Mouse (Mus musculus): ENCODE measurements around the gene Sin3a. TPM values are rescaled to one million over a fixed set of nuclear protein-coding genes. Genes with fewer than 3 reads are reported as not detected.

Gene Sin3a
- polyA plus RNA-seq, 1 experiment from 2014 or later = 26.5 TPM

- H3K4me2 ChIP-seq = no peak overlapping the region
- no peak for ATAC-seq (ENCODE audit: insufficient number of reproducible peaks, low FRiP score, low TSS enrichment, low read depth)
- WGBS = 89% methylated on average over 7 of the region's 7 CpGs
Observed at GRCm38 (mm10) chr9:57156383-57156782, 84.5 kb downstream of the Sin3a start.

GRCm38 (mm10) chr9:57156823-57157222 lies 85.0 kb downstream of the Sin3a start:
- Histone ChIP-seq H3K9ac (no peak overlapping the region), H3K27ac (no peak overlapping the region), H3K4me3 (peak overlapping the region; percentile 59; the same call in 1 of the 2 replicates), H3K36me3 (peaks cover 21% of the 10 kb centered on the region), H3K4me2 (no peak overlapping the region; the same call in 1 of the 2 replicates), H3K9me3 (no peaks in the 10 kb centered on the region), H3K4me1 (peaks cover 11% of the 10 kb centered on the region), H3K27me3 (no peaks in the 10 kb centered on the region)
- 80% methylated on average over 8 of the region's 8 CpGs for WGBS
- ATAC-seq (ENCODE audit: insufficient number of reproducible peaks, low FRiP score, low TSS enrichment, low read depth) = no peak

More at GRCm38 (mm10) chr9:57156383-57156782, 84.5 kb downstream of the Sin3a start:
- Histone ChIP-seq H3K27me3 (no peaks in the 10 kb centered on the region), H3K36me3 (peaks cover 21% of the 10 kb centered on the region), H3K27ac (no peak overlapping the region), H3K4me1 (peaks cover 11% of the 10 kb centered on the region), H3K9ac (no peak overlapping the region), H3K4me3 (no peak overlapping the region), H3K9me3 (no peaks in the 10 kb centered on the region)

DNA sequence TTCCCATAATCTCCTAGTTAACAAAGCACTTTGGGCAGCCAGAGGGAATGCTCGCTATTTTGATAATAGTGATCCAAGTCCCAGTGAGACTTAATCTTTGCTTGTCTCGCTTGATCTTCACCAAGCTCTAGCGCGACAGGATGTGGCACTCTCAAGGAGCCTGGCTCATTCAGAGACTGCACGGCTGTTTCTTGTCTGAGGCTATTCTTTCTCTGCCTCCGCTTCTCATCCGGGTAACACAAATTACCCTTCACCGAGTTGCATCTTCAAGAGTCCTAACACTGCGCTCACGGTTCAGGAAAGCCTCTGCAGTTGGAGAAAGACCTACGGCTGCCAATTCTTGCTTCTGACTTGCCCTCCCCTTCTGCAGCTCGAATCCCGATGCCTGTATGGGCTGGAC lies 85.7 kb downstream of the Sin3a start:
- peaks cover 21% of the 10 kb centered on the region for H3K36me3 ChIP-seq
- H3K4me3 ChIP-seq = peak overlapping the region; percentile 59
- H3K4me1 ChIP-seq = peaks cover 11% of the 10 kb centered on the region
- no peak for ATAC-seq (ENCODE audit: insufficient number of reproducible peaks, low FRiP score, low TSS enrichment, low read depth)
- WGBS = 27% methylated on average over 13 of the region's 13 CpGs
- peak overlapping the region; percentile 76 for H3K4me2 ChIP-seq
- H3K27ac ChIP-seq = no peak overlapping the region
- H3K9ac ChIP-seq = peak overlapping the region; percentile 51
- no peaks in the 10 kb centered on the region for H3K9me3 ChIP-seq
- no peaks in the 10 kb centered on the region for H3K27me3 ChIP-seq

GRCm38 (mm10) chr9:57158013-57158470 lies 86.2 kb downstream of the Sin3a start, which contains the start of gene Commd4:
Commd4 (minus strand) TSS chr9:57158331.
- Histone ChIP-seq H3K27ac (no peak within 1 kb of the TSS), H3K9ac (peak within 1 kb of the TSS; percentile 51)
- WGBS = 1% methylated on average over 24 of the region's 24 CpGs

DNA sequence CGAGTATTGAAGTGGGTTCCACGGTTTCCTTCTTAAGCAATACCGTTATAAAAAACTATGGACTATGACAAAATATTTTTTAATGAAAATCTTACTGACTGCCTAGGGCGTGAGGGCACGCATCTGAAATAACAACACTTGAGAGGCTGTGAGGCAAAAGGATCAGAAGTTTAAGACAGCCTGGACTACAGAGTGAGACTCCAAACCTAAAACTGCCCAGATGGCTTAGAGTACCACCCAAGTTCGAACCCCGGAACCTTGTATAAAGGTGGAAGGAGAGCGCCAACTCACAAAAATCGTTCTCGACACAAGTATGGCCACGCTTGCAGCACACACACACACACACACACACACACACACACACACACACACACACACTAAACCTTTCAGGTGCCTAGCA lies 86.7 kb downstream of the Sin3a start:
- Histone ChIP-seq H3K27ac (no peak overlapping the region), H3K9ac (0 out of 2 replicates have a peak overlapping the region, but pooled peaks have one; percentile 7), H3K4me1 (peaks cover 11% of the 10 kb centered on the region), H3K4me3 (peak overlapping the region; percentile 59), H3K4me2 (peak overlapping the region; percentile 76), H3K9me3 (no peaks in the 10 kb centered on the region), H3K36me3 (peaks cover 21% of the 10 kb centered on the region), H3K27me3 (no peaks in the 10 kb centered on the region)
- no peak for ATAC-seq (ENCODE audit: insufficient number of reproducible peaks, low FRiP score, low TSS enrichment, low read depth)
- WGBS = 36% methylated on average over 11 of the region's 11 CpGs

More at GRCm38 (mm10) chr9:57158013-57158470, 86.2 kb downstream of the Sin3a start, which contains the start of gene Commd4:
- Histone ChIP-seq H3K9me3 (no peaks in the 10 kb centered on the region), H3K27me3 (no peaks in the 10 kb centered on the region), H3K36me3 (peaks cover 21% of the 10 kb centered on the region), H3K4me2 (peak within 1 kb of the TSS; percentile 76), H3K4me1 (peaks cover 11% of the 10 kb centered on the region), H3K4me3 (peak within 1 kb of the TSS; percentile 59)
- peak; percentile 81; the same call in 1 of the 2 replicates for ATAC-seq (ENCODE audit: insufficient number of reproducible peaks, low FRiP score, low TSS enrichment, low read depth)

DNA sequence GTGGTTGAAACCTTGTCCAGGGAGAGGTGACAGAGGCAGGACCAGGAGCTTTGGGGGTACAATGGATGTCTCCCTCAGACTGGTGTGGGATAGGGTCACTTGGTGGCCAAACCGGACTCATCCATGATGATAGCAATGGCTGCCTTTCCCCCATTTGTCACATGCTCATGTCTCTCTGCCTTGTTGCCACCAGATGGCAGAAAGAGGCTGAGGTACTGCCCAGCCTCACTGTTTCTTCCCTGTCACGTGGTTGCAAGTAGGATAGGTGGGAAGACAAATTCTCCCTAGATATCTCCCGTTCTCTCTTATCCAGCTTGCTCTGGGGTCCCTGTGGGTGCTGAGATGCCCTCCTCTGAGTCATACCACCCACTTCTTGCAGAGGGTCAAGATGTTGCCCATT lies 90.7 kb downstream of the Sin3a start:
- 12% methylated on average over 3 of the region's 3 CpGs for WGBS
- peaks cover 5% of the 10 kb centered on the region for H3K4me1 ChIP-seq

DNA sequence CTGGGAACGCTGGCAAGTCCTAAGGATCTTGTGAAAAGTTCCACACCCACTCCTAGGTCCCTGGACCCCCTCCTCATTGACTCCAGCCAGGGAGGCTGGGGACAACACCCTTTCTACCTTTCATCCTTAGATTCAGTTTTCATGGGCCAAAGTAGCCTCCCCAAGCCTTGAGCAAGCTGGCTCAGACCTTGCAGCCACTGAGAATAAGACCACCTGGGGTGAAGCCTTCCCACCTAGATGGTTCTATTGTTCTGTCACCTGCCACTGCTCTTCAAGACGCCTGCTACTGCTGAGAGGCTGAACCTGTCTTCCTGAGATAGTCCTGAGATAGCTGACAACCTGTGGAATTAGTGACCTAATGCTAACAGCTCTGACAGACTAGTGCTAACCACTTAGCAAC lies 91.3 kb downstream of the Sin3a start:
- no peak overlapping the region for H3K4me2 ChIP-seq
- no peaks in the 10 kb centered on the region for H3K36me3 ChIP-seq
- no peak overlapping the region for H3K27ac ChIP-seq
- no peaks in the 10 kb centered on the region for H3K9me3 ChIP-seq
- no peak overlapping the region for H3K9ac ChIP-seq
- H3K4me3 ChIP-seq = no peak overlapping the region
- WGBS = 26% methylated on average over 2 of the region's 2 CpGs
- ATAC-seq (ENCODE audit: insufficient number of reproducible peaks, low FRiP score, low TSS enrichment, low read depth) = no peak
- no peaks in the 10 kb centered on the region for H3K27me3 ChIP-seq
- 0 out of 2 replicates have a peak, but pooled peaks cover 2% of the 10 kb centered on the region for H3K4me1 ChIP-seq

More for the DNA sequence above, 90.7 kb downstream of the Sin3a start:
- Histone ChIP-seq H3K9ac (no peak overlapping the region), H3K27me3 (no peaks in the 10 kb centered on the region), H3K36me3 (no peaks in the 10 kb centered on the region), H3K9me3 (no peaks in the 10 kb centered on the region), H3K4me3 (no peak overlapping the region), H3K27ac (no peak overlapping the region), H3K4me2 (no peak overlapping the region)
- ATAC-seq (ENCODE audit: insufficient number of reproducible peaks, low FRiP score, low TSS enrichment, low read depth) = no peak

GRCm38 (mm10) chr9:57166173-57166572 lies 94.3 kb downstream of the Sin3a start:
- Histone ChIP-seq H3K4me1 (no peaks in the 10 kb centered on the region), H3K9ac (no peak overlapping the region), H3K4me2 (no peak overlapping the region), H3K27ac (no peak overlapping the region), H3K27me3 (no peaks in the 10 kb centered on the region), H3K36me3 (no peaks in the 10 kb centered on the region), H3K9me3 (no peaks in the 10 kb centered on the region), H3K4me3 (no peak overlapping the region)
- ATAC-seq (ENCODE audit: insufficient number of reproducible peaks, low FRiP score, low TSS enrichment, low read depth) = no peak
- WGBS = 83% methylated on average over 2 of the region's 2 CpGs

- ATAC-seq (ENCODE audit: insufficient number of reproducible peaks, low FRiP score, low TSS enrichment, low read depth) = no peak
- Histone ChIP-seq H3K27ac (no peak overlapping the region), H3K9me3 (no peaks in the 10 kb centered on the region), H3K9ac (no peak overlapping the region), H3K4me2 (no peak overlapping the region), H3K36me3 (no peaks in the 10 kb centered on the region), H3K4me1 (no peaks in the 10 kb centered on the region), H3K4me3 (no peak overlapping the region), H3K27me3 (no peaks in the 10 kb centered on the region)
- 79% methylated on average over 5 of the region's 5 CpGs for WGBS
Observed at GRCm38 (mm10) chr9:57168411-57168810, 96.6 kb downstream of the Sin3a start.

Other genes starting within 250 kb of the Sin3a start
- gene Odf3l1, start 207.4 kb upstream of the Sin3a start, polyA plus RNA-seq (2015; fragmentation: Nextera tagmentation; extraction: Ambion mirVana) = 1.00 and 3.4 TPM in 2 replicates
- 49.1 and 52.2 TPM in 2 replicates for gene Cspg4, start 207.0 kb upstream of the Sin3a start, polyA plus RNA-seq (2015; fragmentation: Nextera tagmentation; extraction: Ambion mirVana)
- gene Snx33, start 143.7 kb upstream of the Sin3a start, polyA plus RNA-seq (2015; fragmentation: Nextera tagmentation; extraction: Ambion mirVana) = 10.9 and 11.3 TPM in 2 replicates
- 80.0 and 86.5 TPM in 2 replicates for gene Imp3, start 134.6 kb upstream of the Sin3a start, polyA plus RNA-seq (2015; fragmentation: Nextera tagmentation; extraction: Ambion mirVana)
- 24.9 and 26.6 TPM in 2 replicates for gene Snupn, start 121.2 kb upstream of the Sin3a start, polyA plus RNA-seq (2015; fragmentation: Nextera tagmentation; extraction: Ambion mirVana)
- 18.1 and 22.9 TPM in 2 replicates for gene Ptpn9, start 77.1 kb upstream of the Sin3a start, polyA plus RNA-seq (2015; fragmentation: Nextera tagmentation; extraction: Ambion mirVana)
- 64.6 and 67.1 TPM in 2 replicates for gene Man2c1, start 58.6 kb downstream of the Sin3a start, polyA plus RNA-seq (2015; fragmentation: Nextera tagmentation; extraction: Ambion mirVana)
- gene Neil1, start 76.3 kb downstream of the Sin3a start, polyA plus RNA-seq (2015; fragmentation: Nextera tagmentation; extraction: Ambion mirVana) = 8.6 and 9.6 TPM in 2 replicates
- 93.7 and 94.6 TPM in 2 replicates for gene Commd4, start 86.3 kb downstream of the Sin3a start, polyA plus RNA-seq (2015; fragmentation: Nextera tagmentation; extraction: Ambion mirVana)
- gene Trcg1, start 164.5 kb downstream of the Sin3a start, polyA plus RNA-seq (2015; fragmentation: Nextera tagmentation; extraction: Ambion mirVana) = not detected in 2 replicates
- gene 1700017B05Rik, start 190.6 kb downstream of the Sin3a start, polyA plus RNA-seq (2015; fragmentation: Nextera tagmentation; extraction: Ambion mirVana) = 17.7 and 18.0 TPM in 2 replicates

All from limb, embryonic 15.5 days (tissue).